Mouse (Mus musculus) E14TG2a.4 (cell line): ENCODE measurements around the gene Klhl25.

Experiments
- CTCF ChIP-seq: conservative IDR thresholded peaks from 2 replicates; pipeline ENCODE4 v1.5.1; 2014; ENCODE audit warnings: low read length
- NANOG ChIP-seq: IDR thresholded peaks from 2 replicates; pipeline ENCODE4 v1.6.1; 2014; ENCODE audit warnings: borderline replicate concordance, low read length, mixed read lengths

DNA sequence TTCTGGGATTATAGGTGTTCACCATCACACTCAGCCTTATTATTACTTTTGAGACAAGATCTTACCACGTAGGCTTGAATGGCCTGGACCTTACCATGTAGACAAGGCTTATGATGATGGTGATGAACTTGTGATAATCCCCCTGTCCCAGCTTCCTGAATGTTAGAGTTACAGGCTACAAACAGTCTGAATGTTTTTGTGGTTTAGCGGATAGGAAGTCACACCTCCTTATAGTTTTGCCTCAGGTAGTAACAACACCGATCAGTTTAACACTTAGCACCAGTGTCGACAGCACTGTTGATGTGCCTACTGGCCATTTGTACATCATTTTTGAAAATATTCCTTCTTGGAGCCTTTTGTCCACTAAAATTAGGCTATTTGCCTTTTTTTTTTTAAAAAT is 43.4 kb downstream of the Klhl25 start:
- no peak for TF ChIP-seq CTCF
- TF ChIP-seq NANOG = no peak
